ENCODE assay signal across 9 mouse cellular contexts in the genomic region with DNA sequence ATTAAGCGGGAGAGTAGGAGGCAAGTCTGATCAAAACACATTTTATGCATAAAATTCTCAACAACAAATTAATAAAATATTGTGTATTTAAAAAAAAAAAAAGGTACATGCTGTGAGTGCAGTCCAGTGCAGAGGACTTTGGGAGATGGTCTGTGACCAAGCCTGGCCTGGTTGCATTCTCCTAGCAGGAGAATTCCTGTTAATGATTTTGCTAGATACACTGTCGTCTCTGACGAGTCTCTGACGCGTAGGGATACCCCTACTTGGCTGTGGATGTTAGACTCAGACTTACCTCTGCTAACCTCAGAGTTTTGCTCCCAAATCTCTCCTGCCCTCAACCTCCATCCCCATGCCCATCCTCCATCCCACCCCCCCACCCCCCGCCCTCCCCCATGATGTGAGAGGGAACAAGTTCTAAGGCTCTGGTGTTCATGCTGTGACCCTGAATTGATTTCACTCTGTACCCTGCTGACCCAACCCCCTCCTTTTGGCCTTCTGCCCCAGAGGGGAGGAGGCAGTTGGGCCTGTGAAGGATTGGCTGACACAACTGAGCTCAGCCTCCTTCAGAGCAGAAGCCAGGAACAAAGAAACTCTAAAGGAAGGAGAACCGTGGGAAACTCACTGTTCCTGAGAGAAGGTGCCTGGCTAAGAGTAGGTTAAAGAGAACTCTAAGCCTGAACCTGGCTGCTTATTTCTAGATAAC. TPM values are rescaled to one million over a fixed set of nuclear protein-coding genes. Genes with fewer than 3 reads are reported as not detected.
DNase-seq lines count a peak whose midpoint lies in the region; ATAC-seq lines count a peak whose summit lies in the region.
"Had no signal": no experiment of that assay in that cellular context is flagged by ENCODE, and none has a peak within 500 bp of the region (broad histone marks: within the 10 kb centered on the region; RNA-seq: fewer than 3 reads in every experiment).

A gene (plus strand): TSS at position 580 of the 703 bp plus-strand sequence.

- peak within 1 kb of the TSS; percentile 12 for H3K4me3 ChIP-seq in erythroblast, embryonic 14.5 days (replicated peaks)

- DNase-seq in adrenal gland, postnatal 10 days, result peak; percentile 76
- DNase-seq in forelimb bud, embryonic 11.5 days (ENCODE audit: low read depth, low spot score), result peak; percentile 7
- peak; percentile 62 to 69 for DNase-seq in layer of hippocampus, postnatal 10 days (ENCODE audit: low spot score in 2 of 2)
- DNase-seq in lung, postnatal 14 days, result peak; percentile 9
- DNase-seq in T-cell, adult 2 months (ENCODE audit: low spot score), result no peak

- no peaks in the 10 kb centered on the region for H3K27me3 ChIP-seq in erythroblast, embryonic 14.5 days (ENCODE audit: control insufficient read depth)

- H3K36me3 ChIP-seq in erythroblast, embryonic 14.5 days (ENCODE audit: control insufficient read depth), result no peaks in the 10 kb centered on the region

- no peaks in the 10 kb centered on the region for H3K4me1 ChIP-seq in erythroblast, embryonic 14.5 days (ENCODE audit: control insufficient read depth)

- H3K9me3 ChIP-seq in erythroblast, embryonic 14.5 days (ENCODE audit: control insufficient read depth, low read length), result no peaks in the 10 kb centered on the region

- no peak for ATAC-seq in erythroblast, adult 5-6 weeks (replicated peaks; ENCODE audit: low FRiP score, poor library complexity, severe bottlenecking)
- no peak for ATAC-seq in monocyte, adult 5-6 weeks (replicated peaks; ENCODE audit: insufficient number of reproducible peaks, low FRiP score, low TSS enrichment, poor library complexity, severe bottlenecking)

RNA-seq across cellular contexts. Expression of the gene that starts here (rescaled TPM):
- not detected in 2 replicates for polyA plus RNA-seq in erythroblast, embryonic 14.5 days (2012)
- total RNA-seq in erythroblast, adult 5-6 weeks (2015; ENCODE audit: low replicate concordance), result not detected in 2 replicates
- total RNA-seq in erythroblast, adult 5-6 weeks (2017; ENCODE audit: low replicate concordance), result not detected in 2 replicates
- total RNA-seq in adrenal gland, postnatal 10 days (2021), result 10 to 100 TPM in 1 of 2 experiments, 1 to 10 TPM in 1; 8.3 to 16.2 TPM
- total RNA-seq in layer of hippocampus, postnatal 10 days (2021), result 1 to 10 TPM; 4.4 to 5.5 TPM
- not detected in 3 replicates for total RNA-seq in monocyte, adult 5-6 weeks (2017)
- total RNA-seq: neutrophil, adult 5-6 weeks had no signal
